Mouse (Mus musculus): ENCODE measurements at regions not wholly inside any gene's neighbourhood (a gene's known extent, or its start where the extent isn't known, plus 50 kb on each side); places are given as distances from the start of the nearest gene placed in this dataset.

DNA sequence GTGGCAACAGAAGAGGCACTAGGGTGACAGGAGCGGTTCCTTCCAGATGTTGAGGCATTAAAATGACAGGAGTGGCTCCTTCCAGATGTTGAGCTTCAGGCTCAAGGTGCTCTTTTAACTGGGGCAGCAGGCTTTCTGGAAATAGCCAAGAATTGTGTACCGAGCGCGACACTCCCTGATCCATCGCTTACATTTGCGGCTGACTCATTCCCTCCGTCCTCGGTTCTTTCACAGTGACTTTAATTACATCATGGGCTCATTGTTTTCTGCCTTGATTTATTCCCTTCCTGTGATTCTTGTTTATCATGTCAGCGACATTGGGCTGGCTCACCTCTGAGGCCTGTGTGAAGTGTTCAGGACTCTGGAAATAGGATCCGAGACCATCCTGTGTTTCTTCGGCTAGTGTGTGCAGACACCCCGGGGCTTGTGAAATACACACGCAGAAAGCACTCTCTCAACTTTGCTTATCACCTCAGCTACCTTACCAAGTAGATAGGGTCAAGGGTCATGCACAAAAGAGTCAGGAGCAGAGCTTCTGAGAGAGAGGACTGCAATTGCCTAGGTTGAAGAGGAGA is 63.1 kb upstream of the Slc35c1 start:
- Histone ChIP-seq H3K9me3 (no peaks in the 10 kb centered on the region), H3K4me3 (replicated peaks) (no peak overlapping the region), H3K27me3 (no peaks in the 10 kb centered on the region), H3K36me3 (no peaks in the 10 kb centered on the region), H3K27ac (no peak overlapping the region), H3K4me1 (replicated peaks) (peaks cover 22% of the 10 kb centered on the region), H3K4me2 (replicated peaks) (no peak overlapping the region), H3K9ac (replicated peaks) (no peak overlapping the region)
- no peak for ATAC-seq
- 90% methylated on average over 13 of the region's 13 CpGs for WGBS

DNA sequence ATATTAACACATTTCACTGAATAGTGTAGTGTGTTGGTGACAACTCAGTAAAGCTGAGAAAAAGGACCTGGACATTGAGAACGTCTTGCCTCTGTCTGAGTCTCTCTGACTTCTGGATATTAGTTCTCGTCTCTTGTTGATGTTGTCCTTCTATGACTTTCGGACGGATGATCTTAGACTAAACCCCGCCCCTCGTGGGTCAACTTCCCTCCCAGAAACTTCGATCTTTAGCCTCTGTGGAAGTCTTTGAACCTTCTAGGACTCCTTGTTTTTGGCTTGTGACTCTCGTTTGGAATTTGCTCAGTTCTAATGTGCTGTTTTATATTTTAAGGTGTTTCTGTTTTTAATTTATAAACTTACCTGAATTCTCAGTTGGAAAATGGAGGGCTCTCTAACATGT is 61.2 kb upstream of the Slc35c1 start:
- H3K36me3 ChIP-seq: no peaks in the 10 kb centered on the region
- WGBS: 87% methylated on average over 8 of the region's 8 CpGs

DNA sequence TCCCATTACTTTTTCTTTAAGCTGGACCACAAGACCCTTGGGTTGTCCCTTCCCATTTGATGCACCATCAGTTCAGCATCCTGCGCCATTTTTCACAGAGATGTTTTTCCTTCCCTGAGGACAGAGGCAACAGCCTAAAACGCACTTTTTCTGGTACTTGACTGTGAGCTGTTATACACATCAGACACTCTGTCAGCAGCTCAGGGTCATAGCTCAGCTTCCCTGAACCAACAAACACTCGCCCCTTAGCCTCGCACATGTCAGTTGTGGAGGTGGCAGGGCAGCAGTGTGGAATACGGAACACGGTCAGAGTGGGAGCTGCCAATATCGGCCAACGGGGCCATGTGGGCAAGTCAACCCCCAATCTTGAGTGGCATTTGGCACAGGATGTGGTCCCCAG is 59.1 kb upstream of the Slc35c1 start:
- Histone ChIP-seq H3K9ac (replicated peaks) (no peak overlapping the region), H3K4me1 (replicated peaks) (no peaks in the 10 kb centered on the region), H3K9me3 (no peaks in the 10 kb centered on the region), H3K4me3 (replicated peaks) (no peak overlapping the region), H3K4me2 (replicated peaks) (no peak overlapping the region), H3K27ac (no peak overlapping the region), H3K36me3 (no peaks in the 10 kb centered on the region), H3K27me3 (no peaks in the 10 kb centered on the region)
- ATAC-seq: no peak
- 91% methylated on average over 8 of the region's 8 CpGs for WGBS

More for the DNA sequence above, 61.2 kb upstream of the Slc35c1 start:
- H3K9me3 ChIP-seq: no peaks in the 10 kb centered on the region
- no peak for ATAC-seq
- H3K9ac ChIP-seq (replicated peaks): no peak overlapping the region
- H3K27me3 ChIP-seq: no peaks in the 10 kb centered on the region
- H3K4me1 ChIP-seq (replicated peaks): peaks cover 14% of the 10 kb centered on the region
- no peak overlapping the region for H3K27ac ChIP-seq
- no peak overlapping the region for H3K4me2 ChIP-seq (replicated peaks)
- no peak overlapping the region for H3K4me3 ChIP-seq (replicated peaks)

DNA sequence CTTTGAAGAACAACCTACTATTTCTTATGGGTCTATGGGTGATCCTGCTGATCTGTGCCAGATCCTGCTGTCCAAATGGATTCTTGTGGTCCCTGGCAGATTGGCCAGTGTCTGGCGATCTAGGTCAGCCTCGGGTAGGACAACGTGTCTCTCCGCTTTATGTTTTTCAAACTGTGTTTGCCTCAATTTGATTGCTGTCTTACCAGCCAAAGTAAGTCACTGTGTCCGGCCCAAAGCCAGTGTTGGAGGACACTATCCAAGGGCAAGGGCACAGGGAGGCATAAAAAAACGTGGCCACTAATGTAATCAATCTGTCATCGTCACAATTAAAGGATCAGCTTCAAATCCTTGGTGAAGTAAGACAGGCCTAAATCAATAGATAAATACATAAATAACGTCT is 58.6 kb upstream of the Slc35c1 start:
- no peak overlapping the region for H3K4me2 ChIP-seq (replicated peaks)
- no peak overlapping the region for H3K4me3 ChIP-seq (replicated peaks)
- H3K4me1 ChIP-seq (replicated peaks): no peaks in the 10 kb centered on the region
- no peaks in the 10 kb centered on the region for H3K27me3 ChIP-seq
- no peak overlapping the region for H3K27ac ChIP-seq
- no peak for ATAC-seq
- no peak overlapping the region for H3K9ac ChIP-seq (replicated peaks)
- no peaks in the 10 kb centered on the region for H3K36me3 ChIP-seq
- no peaks in the 10 kb centered on the region for H3K9me3 ChIP-seq
- WGBS: 89% methylated on average over 8 of the region's 8 CpGs

DNA sequence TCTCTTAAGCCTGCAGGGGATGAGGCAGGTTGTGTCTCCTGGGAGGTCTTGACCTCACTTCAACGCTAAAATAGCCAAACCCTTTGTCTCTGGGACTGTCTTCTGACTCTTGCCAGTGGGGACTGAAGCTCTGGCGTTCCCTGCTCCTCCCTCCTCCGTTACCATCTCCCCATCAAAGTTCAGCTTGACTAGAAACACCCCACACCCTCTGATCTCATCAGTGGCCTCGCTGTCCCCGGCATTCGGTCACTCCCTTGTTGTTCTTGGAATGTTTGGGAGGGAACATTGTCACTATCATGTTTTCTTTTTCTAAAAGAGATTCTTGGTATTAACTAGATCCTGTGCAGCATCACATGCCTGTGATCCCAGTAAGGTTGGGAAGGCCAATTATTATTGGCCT is 54.6 kb upstream of the Slc35c1 start:
- no peak for ATAC-seq

DNA sequence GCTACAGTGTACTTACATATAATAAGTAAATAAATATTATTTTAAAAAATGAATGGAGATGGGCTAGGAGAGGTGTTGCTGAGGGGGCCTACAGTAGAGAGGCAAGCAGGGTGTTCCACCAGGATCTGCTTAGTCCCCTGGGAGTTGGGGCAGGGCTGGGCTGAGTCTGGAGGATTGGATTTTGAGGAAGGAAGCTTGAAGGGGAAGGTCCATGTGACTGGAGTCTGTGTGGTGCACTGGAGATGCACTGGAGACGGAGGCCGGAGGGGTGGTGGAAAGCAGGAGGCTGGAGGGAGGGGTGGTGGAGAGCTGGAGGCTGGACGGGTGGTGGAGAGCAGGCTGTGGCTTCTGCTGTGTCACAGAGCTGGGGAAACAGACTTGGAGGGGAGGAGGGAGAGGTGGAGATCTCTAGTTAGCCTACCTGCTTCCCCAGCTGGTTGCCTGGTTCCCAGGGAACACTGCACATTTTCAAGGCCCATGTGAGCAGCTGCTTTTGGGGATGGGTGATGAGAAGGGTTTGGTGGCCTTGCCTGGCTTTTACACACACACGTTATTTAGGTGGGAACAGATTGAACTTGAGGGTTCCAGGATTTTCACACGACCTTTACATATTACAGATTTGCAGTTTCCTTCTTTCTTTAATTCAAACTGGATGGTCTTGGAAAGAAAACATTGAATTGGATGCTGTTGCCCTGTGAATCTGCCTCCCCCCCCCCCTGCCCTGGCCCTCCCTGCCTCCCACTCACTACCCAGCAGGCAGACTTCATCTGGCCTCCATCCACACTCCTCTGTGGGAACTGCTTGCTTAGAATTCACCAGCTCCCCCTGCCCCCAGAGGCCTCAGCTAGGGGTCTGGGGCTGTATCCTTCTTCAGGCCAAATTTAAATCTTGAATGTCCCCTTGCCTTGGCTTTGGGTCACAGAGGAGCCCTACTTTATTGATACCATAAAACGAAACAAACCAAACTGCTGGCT is 51.7 kb upstream of the Slc35c1 start:
- no peak overlapping the region for H3K27ac ChIP-seq
- H3K4me2 ChIP-seq (replicated peaks): no peak overlapping the region
- no peaks in the 10 kb centered on the region for H3K4me1 ChIP-seq (replicated peaks)
- H3K36me3 ChIP-seq: no peaks in the 10 kb centered on the region
- no peak for ATAC-seq
- H3K4me3 ChIP-seq (replicated peaks): no peak overlapping the region
- no peaks in the 10 kb centered on the region for H3K27me3 ChIP-seq
- no peak overlapping the region for H3K9ac ChIP-seq (replicated peaks)
- no peaks in the 10 kb centered on the region for H3K9me3 ChIP-seq
- 84% methylated on average over 6 of the region's 6 CpGs for WGBS

More for the DNA sequence above, 54.6 kb upstream of the Slc35c1 start:
- Histone ChIP-seq H3K4me1 (replicated peaks) (no peaks in the 10 kb centered on the region), H3K27ac (no peak overlapping the region), H3K4me3 (replicated peaks) (no peak overlapping the region), H3K36me3 (no peaks in the 10 kb centered on the region), H3K27me3 (no peaks in the 10 kb centered on the region), H3K4me2 (replicated peaks) (no peak overlapping the region), H3K9ac (replicated peaks) (no peak overlapping the region), H3K9me3 (no peaks in the 10 kb centered on the region)
- WGBS: 66% methylated on average over 6 of the region's 6 CpGs
